Mouse (Mus musculus): ENCODE data around the gene Ifi205.

The Ifi205 gene

GRCm38 (mm10) chr1:173977622-173978021 is 54.0 kb downstream of the Ifi205 start:
- ChIA-PET CTCF (no interaction called here), POLR2A (no interaction called here)

DNA sequence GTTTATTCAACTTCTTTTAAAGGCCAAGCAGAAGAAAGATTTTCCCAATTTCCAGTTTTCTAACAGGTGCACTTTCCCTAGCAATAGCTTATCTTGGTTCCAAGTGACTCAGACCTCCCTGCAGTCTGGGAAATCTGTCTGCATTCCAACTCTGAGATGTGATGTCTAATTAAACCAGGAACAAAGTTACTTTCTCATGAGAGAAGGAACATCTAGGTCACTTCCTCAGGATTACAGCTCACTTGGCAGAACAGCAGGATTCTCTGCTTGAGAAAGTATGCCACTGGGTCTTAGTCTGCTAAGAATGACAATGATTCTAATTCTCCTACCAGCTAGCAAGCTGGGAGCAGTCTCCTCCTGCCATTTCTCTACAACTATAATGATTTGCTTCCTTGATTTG is 58.5 kb downstream of the Ifi205 start:
- ChIA-PET POLR2A (no interaction called here), CTCF (no interaction called here)

Measured in embryonic stem cell, embryonic (primary cell).